Mouse (Mus musculus) retina, adult 2 months (tissue): Measurements from ENCODE around the gene Uqcc2.

Experiments
- DNase-seq: peaks from one replicate; pipeline ENCODE4 v3.0.0-alpha.2; 2012; ENCODE audit warnings: low read depth, low spot score

Uqcc2 gene

GRCm38 (mm10) chr17:27133551-27134141 is at the start of gene Uqcc2:
Gene Uqcc2, minus strand, starts transcription at chr17:27133916.
- peak; percentile 96 for DNase-seq

- DNase-seq, result no peak
These were observed 48.7 kb upstream of the Uqcc2 start for GRCm38 (mm10) chr17:27182401-27182800.

GRCm38 (mm10) chr17:27181666-27182065 is 48.0 kb upstream of the Uqcc2 start:
- no peak for DNase-seq

GRCm38 (mm10) chr17:27179681-27180280 is 46.1 kb upstream of the Uqcc2 start:
- no peak for DNase-seq

- DNase-seq, result no peak
These were observed 44.9 kb upstream of the Uqcc2 start for GRCm38 (mm10) chr17:27178427-27179177.

GRCm38 (mm10) chr17:27178019-27178418 is 44.3 kb upstream of the Uqcc2 start:
- DNase-seq, result peak; percentile 61

GRCm38 (mm10) chr17:27176754-27177153 is 43.0 kb upstream of the Uqcc2 start:
- DNase-seq, result no peak

GRCm38 (mm10) chr17:27176287-27176686 is 42.6 kb upstream of the Uqcc2 start:
- no peak for DNase-seq

- DNase-seq, result no peak
These were observed 41.6 kb upstream of the Uqcc2 start for GRCm38 (mm10) chr17:27175196-27175874.

- DNase-seq, result no peak
These were observed 40.0 kb upstream of the Uqcc2 start for GRCm38 (mm10) chr17:27173715-27174114.

GRCm38 (mm10) chr17:27172459-27172858 is 38.7 kb upstream of the Uqcc2 start:
- no peak for DNase-seq

GRCm38 (mm10) chr17:27171121-27171520 is 37.4 kb upstream of the Uqcc2 start:
- DNase-seq, result no peak

GRCm38 (mm10) chr17:27169952-27170695 is 36.4 kb upstream of the Uqcc2 start:
- DNase-seq, result no peak

GRCm38 (mm10) chr17:27168569-27168968 is 34.9 kb upstream of the Uqcc2 start:
- DNase-seq, result no peak

GRCm38 (mm10) chr17:27167545-27167944 is 33.8 kb upstream of the Uqcc2 start, which contains the start of gene Ip6k3:
Gene Ip6k3, minus strand, starts transcription at chr17:27167795.
- no peak for DNase-seq

GRCm38 (mm10) chr17:27166901-27167300 is 33.2 kb upstream of the Uqcc2 start:
- no peak for DNase-seq

- DNase-seq, result peak; percentile 60
These were observed 31.5 kb upstream of the Uqcc2 start for GRCm38 (mm10) chr17:27165054-27165773.

- no peak for DNase-seq
These were observed 27.2 kb upstream of the Uqcc2 start for GRCm38 (mm10) chr17:27160905-27161304.

GRCm38 (mm10) chr17:27159169-27159568 is 25.5 kb upstream of the Uqcc2 start:
- no peak for DNase-seq

GRCm38 (mm10) chr17:27158439-27158838 is 24.7 kb upstream of the Uqcc2 start:
- DNase-seq, result no peak

- DNase-seq, result no peak
These were observed 22.0 kb upstream of the Uqcc2 start for GRCm38 (mm10) chr17:27155752-27156151.
